Mouse (Mus musculus) spleen, adult 10 weeks (tissue): Measurements from ENCODE around the gene Ccdc130. TPM values are rescaled to one million over a fixed set of nuclear protein-coding genes. Genes with fewer than 3 reads are reported as not detected.

Source experiments
- polyA plus RNA-seq: library from polyadenylated mRNA; stranded (reverse); fragments of 350-450 nt; fragmentation: Illumina TruSeq; extraction: RNeasy Lipid Tissue Mini Kit (QIAGEN cat#74804); gene quantifications from one replicate; pipeline ENCODE4 v1.2.3, GENCODE M21; 2015; ENCODE audit warnings: low replicate concordance; ENCODE audit not compliant: insufficient read depth

Ccdc130 gene
- polyA plus RNA-seq: 21.0 TPM

GRCm38 (mm10) chr8:84269950-84270773 lies at the start of gene Ccdc130:
Gene Ccdc130 (minus strand): TSS chr8:84270380.

GRCm38 (mm10) chr8:84256822-84257610 lies 13.2 kb downstream of the Ccdc130 start, which contains the start of gene Mri1:
Gene Mri1 (minus strand): TSS chr8:84257326.

GRCm38 (mm10) chr8:84249257-84250170 lies 20.7 kb downstream of the Ccdc130 start, which contains the start of gene D8Ertd738e:
Gene D8Ertd738e (minus strand): TSS chr8:84249719.

GRCm38 (mm10) chr8:84236998-84237473 lies 33.1 kb downstream of the Ccdc130 start, which contains the start of gene Zswim4:
Gene Zswim4 (minus strand): TSS chr8:84237055.

Other genes starting within 250 kb of the Ccdc130 start
- gene Palm3, start 248.9 kb downstream of the Ccdc130 start, polyA plus RNA-seq: 0.30 TPM
- gene Il27ra, start 227.8 kb downstream of the Ccdc130 start, polyA plus RNA-seq: 60.8 TPM
- not detected for gene Rln3, start 225.4 kb downstream of the Ccdc130 start, polyA plus RNA-seq
- gene Gm10643, start 205.2 kb downstream of the Ccdc130 start, polyA plus RNA-seq: 2.0 TPM
- 10.4 TPM for gene Rfx1, start 203.5 kb downstream of the Ccdc130 start, polyA plus RNA-seq
- gene Dcaf15, start 165.6 kb downstream of the Ccdc130 start, polyA plus RNA-seq: 17.1 TPM
- gene Podnl1, start 144.4 kb downstream of the Ccdc130 start, polyA plus RNA-seq: 4.2 TPM
- gene Cc2d1a, start 122.4 kb downstream of the Ccdc130 start, polyA plus RNA-seq: 5.1 TPM
- gene 4930432K21Rik, start 122.4 kb downstream of the Ccdc130 start, polyA plus RNA-seq: 0.68 TPM
- not detected for gene Nanos3, start 85.2 kb downstream of the Ccdc130 start, polyA plus RNA-seq
- 1.9 TPM for gene Zswim4, start 33.3 kb downstream of the Ccdc130 start, polyA plus RNA-seq
- gene D8Ertd738e, start 20.7 kb downstream of the Ccdc130 start, polyA plus RNA-seq: 66.9 TPM
- 18.2 TPM for gene Mri1, start 13.1 kb downstream of the Ccdc130 start, polyA plus RNA-seq
- 1.6 TPM for gene Cacna1a, start 118.1 kb upstream of the Ccdc130 start, polyA plus RNA-seq